Mouse (Mus musculus): ENCODE data around the gene Sigirr.

The Sigirr gene

GRCm38 (mm10) chr7:141099911-141100691 is at the start of gene Sigirr:
Gene Sigirr, minus strand, starts transcription at chr7:141100572.
- no peak for DNase-seq (ENCODE audit: low read depth, low spot score)

GRCm38 (mm10) chr7:141148639-141149038 is 48.3 kb upstream of the Sigirr start:
- no peak for DNase-seq (ENCODE audit: low read depth, low spot score)

- no peak for DNase-seq (ENCODE audit: low read depth, low spot score)
Observed at GRCm38 (mm10) chr7:141147044-141147443, 46.7 kb upstream of the Sigirr start.

- DNase-seq (ENCODE audit: low read depth, low spot score), result no peak
Observed at GRCm38 (mm10) chr7:141146043-141146595, 45.7 kb upstream of the Sigirr start.

GRCm38 (mm10) chr7:141145403-141145802 is 45.0 kb upstream of the Sigirr start:
- no peak for DNase-seq (ENCODE audit: low read depth, low spot score)

GRCm38 (mm10) chr7:141144650-141145049 is 44.3 kb upstream of the Sigirr start:
- DNase-seq (ENCODE audit: low read depth, low spot score), result no peak

GRCm38 (mm10) chr7:141143861-141144260 is 43.5 kb upstream of the Sigirr start:
- no peak for DNase-seq (ENCODE audit: low read depth, low spot score)

GRCm38 (mm10) chr7:141143112-141143511 is 42.7 kb upstream of the Sigirr start:
- peak; percentile 51 for DNase-seq (ENCODE audit: low read depth, low spot score)

GRCm38 (mm10) chr7:141141326-141141725 is 41.0 kb upstream of the Sigirr start:
- DNase-seq (ENCODE audit: low read depth, low spot score), result no peak

GRCm38 (mm10) chr7:141131904-141132755 is 31.8 kb upstream of the Sigirr start:
- DNase-seq (ENCODE audit: low read depth, low spot score), result no peak

- DNase-seq (ENCODE audit: low read depth, low spot score), result peak; percentile 82
Observed at GRCm38 (mm10) chr7:141131024-141131820, 30.9 kb upstream of the Sigirr start.

- no peak for DNase-seq (ENCODE audit: low read depth, low spot score)
Observed at GRCm38 (mm10) chr7:141123517-141123856, 23.1 kb upstream of the Sigirr start.

GRCm38 (mm10) chr7:141122689-141123516 is 22.5 kb upstream of the Sigirr start:
- peak; percentile 93 for DNase-seq (ENCODE audit: low read depth, low spot score)

GRCm38 (mm10) chr7:141122245-141122644 is 21.9 kb upstream of the Sigirr start, which contains the start of gene Ptdss2:
Gene Ptdss2, plus strand, starts transcription at chr7:141122382.
- DNase-seq (ENCODE audit: low read depth, low spot score), result no peak

GRCm38 (mm10) chr7:141121051-141121531 is 20.7 kb upstream of the Sigirr start:
- DNase-seq (ENCODE audit: low read depth, low spot score), result no peak

GRCm38 (mm10) chr7:141120605-141121004 is 20.2 kb upstream of the Sigirr start:
- no peak for DNase-seq (ENCODE audit: low read depth, low spot score)

GRCm38 (mm10) chr7:141119487-141119886 is 19.1 kb upstream of the Sigirr start:
- no peak for DNase-seq (ENCODE audit: low read depth, low spot score)

GRCm38 (mm10) chr7:141117636-141118035 is 17.3 kb upstream of the Sigirr start, which contains the start of gene Ano9:
Gene Ano9, minus strand, starts transcription at chr7:141117806.
- DNase-seq (ENCODE audit: low read depth, low spot score), result no peak

GRCm38 (mm10) chr7:141115874-141116273 is 15.5 kb upstream of the Sigirr start:
- no peak for DNase-seq (ENCODE audit: low read depth, low spot score)

GRCm38 (mm10) chr7:141103161-141103560 is 2.8 kb upstream of the Sigirr start:
- DNase-seq (ENCODE audit: low read depth, low spot score), result no peak
